Mouse (Mus musculus) cortical plate, adult 2 months (tissue): ENCODE data around the gene Ugt1a2.

Source experiments
- CTCF ChIP-seq: fragments of 200-500 bp; IDR thresholded peaks from 2 replicates; pipeline ENCODE4 v1.5.1; 2011; ENCODE audit warnings: mild to moderate bottlenecking, control low read depth, low read length; ENCODE audit not compliant: insufficient read depth; ENCODE audit errors: extremely low read depth
- POLR2A ChIP-seq: fragments of 200-500 bp; IDR thresholded peaks from 2 replicates; pipeline ENCODE4 v1.6.1; 2011; ENCODE audit warnings: mild to moderate bottlenecking, low read length, control low read depth; ENCODE audit not compliant: insufficient read depth; ENCODE audit errors: extremely low read depth

- TF ChIP-seq CTCF = no peak
- TF ChIP-seq POLR2A = no peak
These were observed 4.7 kb upstream of the Ugt1a2 start for GRCm38 (mm10) chr1:88195687-88196086.
